Mouse (Mus musculus) left cerebral cortex, adult 11 months (tissue): Measurements from ENCODE around the gene Plxnb2.

ENCODE experiments used
- DNase-seq: peaks from one replicate; pipeline ENCODE4 v3.0.0; 2022; ENCODE audit warnings: low spot score

Plxnb2 gene

DNA sequence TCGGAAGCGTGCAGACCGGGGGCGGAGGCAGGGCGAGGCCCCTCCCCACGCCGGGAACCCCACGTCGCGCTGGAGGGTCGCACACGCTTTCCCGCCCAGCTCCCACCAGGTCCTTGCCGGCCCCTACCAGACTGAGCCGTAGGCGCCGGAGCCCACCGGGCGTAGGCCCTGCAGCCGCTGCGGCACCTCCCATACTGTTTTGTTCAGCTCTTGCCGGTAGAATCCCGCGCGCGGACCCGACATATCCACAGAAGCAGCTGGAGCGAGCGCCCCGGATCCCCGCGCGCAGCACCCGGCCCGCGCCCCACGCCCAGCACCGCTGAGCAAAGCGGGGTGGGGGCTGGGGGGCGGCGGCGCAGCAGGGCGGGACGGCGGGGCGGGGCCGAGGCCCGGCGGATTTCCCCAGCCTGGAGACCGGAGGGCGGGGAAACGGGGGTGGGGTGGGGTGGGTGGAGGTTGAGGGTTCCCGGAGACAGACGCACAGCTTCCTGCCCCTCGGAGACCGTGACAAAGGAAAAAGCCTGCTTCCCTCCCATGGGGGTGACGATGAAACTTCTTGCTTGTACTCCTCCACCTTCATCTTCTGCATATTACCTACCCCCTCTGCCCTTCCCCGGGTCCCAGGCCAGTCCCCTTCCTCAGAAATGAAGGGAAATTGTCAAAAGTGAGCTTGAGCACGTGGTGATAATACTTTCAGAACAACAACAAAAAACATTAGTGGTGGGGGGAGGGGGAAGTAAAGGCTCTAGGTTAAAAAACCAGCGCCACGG lies 31.1 kb downstream of the Plxnb2 start, which contains the start of gene Mapk11:
Mapk11 (minus strand) TSS at position 358 of the 770 bp plus-strand sequence.
- DNase-seq: no peak

- DNase-seq: no peak
Observed at GRCm38 (mm10) chr15:89148496-89149270, 31.9 kb downstream of the Plxnb2 start.

DNA sequence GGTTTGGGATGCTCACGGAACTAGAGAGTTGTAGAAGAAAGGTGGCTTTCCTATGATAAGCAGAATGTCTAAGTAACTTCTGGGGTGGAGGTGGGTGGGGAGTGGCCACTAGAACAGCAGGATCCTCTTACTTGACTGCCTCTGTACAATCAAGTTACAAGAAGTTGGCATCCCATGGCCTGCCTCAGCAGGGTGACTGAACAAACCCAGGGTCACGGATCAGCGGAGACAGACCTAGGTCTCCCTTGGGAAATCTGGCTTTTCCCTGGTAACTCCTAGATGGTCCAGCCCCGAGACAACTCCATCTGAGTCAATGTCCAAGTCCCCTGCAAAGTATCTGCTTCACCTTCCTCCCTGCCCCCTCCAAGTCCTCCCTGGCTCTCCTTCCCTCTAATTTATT lies 32.7 kb downstream of the Plxnb2 start:
- DNase-seq: no peak

- no peak for DNase-seq
Observed at GRCm38 (mm10) chr15:89147456-89147855, 33.1 kb downstream of the Plxnb2 start.

GRCm38 (mm10) chr15:89147024-89147423 lies 33.6 kb downstream of the Plxnb2 start:
- DNase-seq: no peak

DNA sequence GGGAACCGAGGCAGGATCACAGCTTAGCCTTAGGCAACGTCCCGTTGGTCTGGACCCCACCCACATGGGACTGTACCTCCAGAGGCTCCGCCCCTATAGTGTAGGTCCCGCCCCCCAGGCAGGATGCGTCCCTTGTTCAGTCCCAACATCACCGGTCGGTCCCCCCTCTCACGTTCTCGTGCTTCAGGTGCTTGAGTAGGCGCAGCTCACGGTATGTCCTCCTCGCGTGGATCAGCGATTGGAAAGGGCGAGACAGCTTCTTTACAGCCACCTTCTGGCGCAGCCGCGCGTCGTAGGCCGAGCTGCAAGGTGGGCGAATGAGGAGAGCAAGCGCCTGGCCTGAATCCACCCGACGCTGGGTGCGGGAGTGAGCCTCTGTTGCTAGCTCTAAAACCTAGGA lies 34.1 kb downstream of the Plxnb2 start:
- no peak for DNase-seq

DNA sequence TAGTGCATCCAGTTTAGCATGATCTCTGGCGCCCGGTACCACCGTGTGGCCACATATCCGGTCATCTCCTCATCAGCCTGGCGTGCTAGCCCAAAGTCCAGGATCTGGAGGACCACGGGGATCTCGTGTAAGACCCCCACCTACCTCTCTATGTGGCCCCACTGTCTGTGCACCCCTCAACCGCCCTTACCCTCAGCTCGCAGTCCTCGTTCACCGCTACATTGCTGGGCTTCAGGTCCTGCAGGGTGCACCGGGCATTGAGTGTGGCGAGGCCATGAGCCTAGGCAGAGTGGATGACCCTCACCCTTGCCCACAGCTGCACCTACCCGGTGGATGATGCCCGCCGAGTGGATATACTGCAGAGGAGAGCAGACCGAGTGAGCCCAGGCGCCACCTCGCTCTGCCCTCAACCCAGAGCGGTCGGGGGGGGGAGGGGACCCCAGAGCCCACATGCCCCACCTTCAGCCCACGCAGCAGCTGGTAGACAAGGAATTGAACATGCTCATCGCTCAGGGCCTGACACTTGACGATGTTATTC lies 34.7 kb downstream of the Plxnb2 start:
- no peak for DNase-seq

DNA sequence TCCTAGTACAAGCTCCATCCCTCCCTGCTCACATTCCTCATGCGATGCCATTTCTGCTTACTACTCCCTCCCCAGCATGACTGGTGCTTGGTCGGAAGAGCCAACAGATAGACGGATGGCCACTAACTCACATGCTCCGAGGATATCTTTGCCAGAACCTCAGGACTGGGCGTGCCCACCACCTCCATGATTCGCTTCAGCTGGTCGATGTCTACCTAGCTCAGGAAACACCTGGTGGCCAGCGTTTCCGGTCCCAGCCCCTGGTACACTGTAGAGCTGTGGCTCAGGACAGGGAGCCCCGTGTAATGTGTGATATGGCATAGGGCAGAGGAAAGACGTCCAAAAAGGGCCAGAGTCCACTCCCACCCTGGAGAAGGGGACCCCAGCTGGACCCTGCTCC lies 35.6 kb downstream of the Plxnb2 start:
- DNase-seq: no peak

DNA sequence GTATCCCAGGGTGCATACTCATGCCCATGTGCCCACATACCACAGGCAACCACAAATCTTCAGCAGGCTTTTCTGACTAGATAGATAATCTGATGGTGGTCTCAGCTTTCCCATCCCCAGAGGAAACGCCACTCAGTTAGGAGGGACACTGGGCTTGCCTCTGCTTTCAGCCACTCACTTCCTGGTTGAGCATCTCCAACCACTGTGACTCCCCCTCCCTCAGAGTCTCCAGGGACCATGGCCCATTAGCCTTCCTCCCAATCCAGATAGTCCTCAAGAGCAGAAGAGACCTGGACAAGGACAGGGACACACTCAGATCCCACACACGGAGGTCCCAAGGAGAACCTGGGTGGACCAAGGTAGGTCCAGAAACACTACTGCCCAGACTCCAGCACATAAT lies 37.5 kb downstream of the Plxnb2 start:
- DNase-seq: no peak

- DNase-seq: no peak
Observed at GRCm38 (mm10) chr15:89141905-89142304, 38.7 kb downstream of the Plxnb2 start.

DNA sequence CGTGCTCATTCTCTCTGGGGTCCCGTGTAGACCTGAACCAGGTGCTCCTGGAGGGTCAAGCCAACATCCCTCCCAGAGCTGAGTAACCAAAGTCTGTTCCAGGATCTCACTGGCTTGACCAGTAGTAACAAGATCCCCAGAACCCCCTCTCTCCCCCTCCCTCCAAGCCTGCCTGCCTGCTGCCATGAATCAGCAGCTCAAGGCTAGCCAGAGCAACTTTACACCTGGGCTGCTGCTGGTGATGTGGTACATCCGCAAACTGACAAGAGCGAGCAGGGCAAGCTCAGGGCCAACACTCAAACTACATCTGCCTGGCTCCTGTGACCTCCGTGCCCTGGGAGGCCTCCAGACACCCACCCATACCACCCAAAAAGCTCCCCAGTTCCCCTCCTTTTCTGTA lies 39.1 kb downstream of the Plxnb2 start:
- DNase-seq: no peak

DNA sequence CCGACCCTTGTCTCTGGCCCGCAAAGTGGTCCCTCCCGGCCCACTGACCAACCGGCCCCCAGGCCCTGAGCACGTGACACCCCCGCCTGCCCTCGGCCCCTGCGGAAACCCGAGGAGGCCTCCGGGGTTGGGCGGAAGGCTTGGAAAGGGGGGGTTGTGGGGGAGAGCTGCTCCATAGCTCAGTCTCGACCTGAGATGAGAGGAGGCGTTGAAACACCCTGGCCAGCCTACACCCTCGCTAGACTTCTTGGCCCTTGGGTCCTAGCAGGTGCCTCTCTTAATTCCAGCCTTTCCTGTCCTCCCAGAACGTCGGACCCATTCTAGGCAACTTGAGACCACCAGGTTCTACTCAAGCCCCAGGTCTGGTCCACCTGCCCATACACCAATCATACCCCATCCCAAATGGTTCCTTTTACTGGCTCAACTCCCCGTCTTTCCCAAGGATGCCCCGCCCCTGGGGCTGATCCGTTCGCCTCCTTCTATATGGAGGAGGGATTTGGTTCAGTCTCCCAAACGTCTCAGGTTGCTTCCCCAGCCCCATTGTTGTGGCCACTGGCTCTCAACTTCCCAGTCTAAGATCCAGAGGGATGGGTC lies 39.8 kb downstream of the Plxnb2 start, which contains the start of gene Mapk12:
Mapk12 (minus strand) TSS at position 45 of the 594 bp plus-strand sequence.
- DNase-seq: no peak

- DNase-seq: peak; percentile 50
Observed at GRCm38 (mm10) chr15:89140048-89140658, 40.4 kb downstream of the Plxnb2 start.

DNA sequence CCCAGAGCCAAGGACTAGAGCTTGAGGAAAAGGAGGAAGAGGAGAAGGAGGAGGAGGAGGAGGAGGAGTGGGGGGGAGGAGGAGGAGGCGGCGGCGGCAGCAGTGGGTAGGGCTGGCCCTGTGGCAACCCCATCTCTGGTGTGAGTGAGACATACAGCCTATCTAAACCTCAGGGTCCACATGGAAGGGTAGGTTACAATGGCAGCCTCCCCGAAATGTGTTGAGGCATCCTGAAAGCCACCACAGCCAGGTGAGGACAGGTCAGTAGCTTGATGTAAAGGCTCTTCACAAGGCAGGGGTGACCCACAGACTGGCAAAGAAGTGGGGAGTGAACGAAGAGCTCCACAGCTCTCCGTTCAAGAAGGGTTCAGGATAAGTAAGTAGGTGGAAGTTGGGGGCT lies 42.1 kb downstream of the Plxnb2 start:
- DNase-seq: no peak

DNA sequence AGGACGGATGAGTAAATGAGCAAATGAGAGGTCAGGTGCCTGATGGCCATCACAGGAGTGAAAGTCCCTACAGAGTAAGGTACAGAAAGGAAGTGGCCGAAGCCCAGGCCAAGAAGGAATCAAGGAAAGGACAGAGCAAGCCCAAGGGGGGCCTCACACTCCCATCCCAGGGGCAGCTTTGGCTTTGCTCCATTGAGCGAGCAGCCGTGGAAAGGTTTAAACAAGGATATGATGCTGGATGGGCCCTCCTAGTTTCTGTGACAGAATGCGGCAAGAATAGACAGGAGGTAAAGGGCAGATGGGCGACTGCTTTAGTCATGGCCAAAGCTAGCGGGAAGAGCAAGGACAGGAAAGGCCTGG lies 42.6 kb downstream of the Plxnb2 start:
- no peak for DNase-seq

GRCm38 (mm10) chr15:89137378-89138045 lies 43.1 kb downstream of the Plxnb2 start:
- no peak for DNase-seq

DNA sequence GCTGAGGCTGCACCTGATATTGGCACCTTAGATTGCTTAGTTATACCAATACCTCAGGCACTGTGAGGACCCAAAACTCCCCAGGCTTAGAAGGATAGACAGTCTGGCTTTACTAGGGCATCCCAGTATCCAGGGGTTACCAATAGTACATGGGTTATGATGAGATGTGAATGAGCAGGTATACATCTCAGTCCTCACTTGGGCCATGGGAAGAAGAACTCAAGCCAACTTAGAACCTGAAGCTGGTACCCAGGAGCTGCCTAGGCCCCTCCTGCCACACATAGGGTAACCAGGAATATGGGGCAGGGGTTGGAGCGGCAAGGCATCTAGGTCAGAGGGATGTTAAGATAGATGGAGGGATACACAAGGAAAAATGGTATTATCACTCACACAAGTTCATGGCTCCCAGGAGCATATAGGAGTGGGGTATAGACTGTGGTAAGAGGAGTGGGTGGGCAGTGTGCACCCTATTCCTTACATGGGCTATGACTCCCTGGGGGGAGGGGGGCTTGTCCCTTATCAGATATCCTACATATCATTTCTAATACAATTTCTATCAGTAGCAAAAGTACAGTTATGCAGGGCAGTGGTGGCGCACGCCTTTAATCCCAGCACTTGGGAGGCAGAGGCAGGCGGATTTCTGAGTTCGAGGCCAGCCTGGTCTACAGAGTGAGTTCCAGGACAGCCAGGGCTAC lies 44.0 kb downstream of the Plxnb2 start:
- DNase-seq: no peak

- DNase-seq: no peak
Observed at GRCm38 (mm10) chr15:89131316-89131715, 49.3 kb downstream of the Plxnb2 start.

DNA sequence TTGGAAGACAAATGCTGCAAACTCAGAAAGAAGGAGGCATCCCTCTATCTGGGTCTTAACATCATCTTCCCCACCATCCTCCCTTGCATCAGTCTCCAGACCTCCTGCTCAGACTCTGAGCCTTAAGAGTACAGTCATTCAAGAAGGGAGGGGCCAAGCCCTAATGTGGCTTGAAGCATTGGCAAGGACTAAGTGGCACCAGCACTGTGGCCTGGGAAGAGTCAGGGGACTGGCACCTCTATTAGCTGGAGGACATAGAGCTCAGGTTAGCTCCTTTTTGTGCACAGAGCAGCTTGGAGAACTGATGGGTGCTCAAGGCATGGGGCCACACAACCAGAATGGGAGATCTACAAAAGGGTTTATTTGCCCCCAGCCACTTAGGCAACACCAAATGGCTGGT lies 50.3 kb downstream of the Plxnb2 start:
- no peak for DNase-seq

- DNase-seq: peak; percentile 78
Observed at GRCm38 (mm10) chr15:89128382-89129350, 51.9 kb downstream of the Plxnb2 start, which contains the start of gene Hdac10. Hdac10 (minus strand) TSS chr15:89128700.
